Mouse (Mus musculus) neutrophil, adult 65 days (primary cell): ENCODE data around the gene Art4. TPM values are rescaled to one million over a fixed set of nuclear protein-coding genes. Genes with fewer than 3 reads are reported as not detected.

Source experiments
- total RNA-seq: library from RNA; stranded (reverse); gene quantifications from 2 replicates; pipeline ENCODE4 v1.2.4, GENCODE M21; 2023

Art4 gene
- total RNA-seq, result not detected in 2 replicates

DNA sequence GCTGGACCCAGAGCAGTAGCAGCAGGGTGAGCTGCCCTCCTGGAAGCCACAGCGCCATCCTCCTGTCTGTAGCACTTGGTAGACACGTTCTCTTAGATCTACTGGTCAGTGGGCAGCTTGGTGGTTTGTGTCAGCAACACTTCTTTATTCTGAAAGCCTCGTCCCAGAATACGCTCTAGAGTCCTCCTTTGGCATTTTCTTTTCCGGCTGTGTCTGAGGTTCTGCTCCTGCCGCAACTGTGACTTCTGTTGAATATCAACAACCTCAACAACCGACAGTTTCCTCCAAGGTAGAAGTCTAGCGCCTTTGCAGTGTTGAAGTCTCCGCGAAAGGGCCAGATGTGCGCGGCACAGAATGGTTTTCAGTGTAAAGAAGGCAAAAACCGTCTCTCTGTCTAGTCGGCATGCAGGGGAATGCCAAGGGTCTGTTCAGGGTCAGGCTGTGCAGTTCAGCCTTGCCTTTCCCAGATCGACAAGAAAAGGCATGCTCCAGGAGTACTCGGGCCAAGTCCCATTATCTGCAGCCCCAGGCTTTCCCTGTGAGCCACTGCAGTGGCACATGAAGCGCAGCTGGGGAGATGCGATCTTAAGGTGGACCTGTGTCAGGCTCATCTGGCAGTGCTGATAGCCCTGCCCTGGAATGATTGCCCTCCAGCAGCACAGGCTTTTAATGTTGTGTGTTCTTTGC is at the start of gene Art4:
Art4 (minus strand) TSS at position 548 of the 687 bp plus-strand sequence.

DNA sequence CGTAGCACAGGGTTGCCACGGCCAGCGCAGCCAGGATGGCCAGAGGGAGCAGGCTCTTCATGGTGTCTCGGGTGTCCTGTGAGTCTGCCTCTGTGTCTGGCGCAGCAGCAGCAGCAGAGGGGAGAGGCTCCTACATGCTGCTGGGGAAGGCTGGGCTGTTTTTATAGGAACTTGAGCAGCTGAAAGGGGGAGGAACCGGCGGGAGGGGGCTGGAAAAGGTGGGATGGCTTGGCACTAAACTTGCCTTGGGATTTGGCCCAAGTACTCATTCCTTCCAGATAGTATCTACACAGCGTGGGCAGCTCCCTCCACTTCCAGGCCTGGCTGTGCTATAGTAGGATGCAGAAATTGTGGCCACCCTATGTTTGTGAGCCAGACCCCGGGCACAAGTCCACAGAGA is 18.1 kb upstream of the Art4 start, which contains the start of gene Mgp:
Mgp (minus strand) TSS at position 154 of the 400 bp plus-strand sequence.

DNA sequence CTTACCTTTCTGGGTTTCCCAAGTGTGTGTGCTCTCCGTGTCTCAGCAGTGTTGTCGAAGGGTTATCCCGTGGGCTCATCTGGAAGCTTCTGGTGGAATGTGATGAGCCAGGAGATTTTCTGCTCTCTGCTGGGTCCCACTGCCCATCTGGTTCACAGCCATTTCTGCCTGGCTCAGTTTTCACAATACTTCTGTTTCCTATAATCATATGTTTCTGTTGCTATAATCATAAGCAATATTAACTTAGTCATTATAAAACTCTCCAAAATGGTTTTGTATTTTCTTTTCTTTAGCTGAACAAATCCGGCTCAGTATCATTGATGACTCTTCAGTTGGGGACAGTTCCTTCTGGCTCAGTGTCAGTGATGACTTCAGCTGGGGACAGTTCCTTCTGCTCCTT is 22.2 kb downstream of the Art4 start, which contains the start of gene Smco3:
Smco3 (minus strand) TSS at position 101 of the 400 bp plus-strand sequence.

DNA sequence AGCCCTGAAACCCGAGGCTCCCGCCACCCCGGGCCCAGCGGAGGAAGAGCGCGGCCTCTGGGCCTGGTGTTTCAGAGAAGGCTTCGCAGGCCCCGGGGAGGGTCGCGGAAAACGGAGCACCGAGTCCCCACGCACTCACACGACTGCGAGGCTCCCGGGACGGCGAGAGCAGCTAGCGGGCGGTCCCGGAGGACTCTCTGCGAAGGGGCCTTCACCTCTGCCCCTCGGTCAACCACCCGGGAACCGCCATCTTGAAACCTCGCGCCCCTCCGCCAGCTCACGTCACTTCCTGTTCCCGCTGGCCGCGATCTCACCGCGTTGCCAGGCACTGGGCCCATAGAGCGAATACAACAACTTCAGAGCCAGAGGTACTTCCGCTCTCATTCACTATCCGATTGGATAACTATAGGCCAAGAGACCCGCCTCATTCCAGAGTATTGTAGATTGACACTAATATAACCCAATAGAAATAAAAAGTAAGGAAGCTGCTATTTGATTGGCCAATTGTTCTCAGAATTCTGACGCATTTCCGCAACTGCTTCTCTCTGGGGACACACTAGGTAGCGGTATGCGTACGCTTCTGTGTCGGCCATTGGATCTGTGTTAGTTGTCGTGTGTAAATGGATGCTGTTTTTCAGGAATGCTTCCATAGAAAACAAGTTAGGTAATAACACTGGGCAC is 29.5 kb downstream of the Art4 start, which contains the start of gene Wbp11:
Wbp11 (minus strand) TSS at position 353 of the 681 bp plus-strand sequence.

DNA sequence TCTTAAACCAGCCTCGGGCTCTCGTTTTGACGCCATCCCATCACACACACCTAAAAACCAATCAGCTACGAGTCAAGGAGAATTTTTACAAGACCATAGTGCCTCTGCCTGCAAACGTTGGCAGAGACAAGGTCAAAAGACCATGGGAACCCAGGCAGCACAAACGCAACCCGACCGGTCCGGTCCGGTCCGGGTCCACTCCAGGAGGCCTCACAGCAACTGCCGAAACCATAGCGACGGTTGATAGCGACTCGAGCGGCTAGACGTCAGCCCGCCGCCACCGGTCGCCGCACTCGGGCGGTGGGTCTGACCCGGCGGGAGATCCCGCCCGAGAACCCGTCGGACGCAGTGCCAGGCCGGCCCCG is 30.0 kb downstream of the Art4 start, which contains the start of gene BC049715:
BC049715 (plus strand) TSS at position 111 of the 365 bp plus-strand sequence.

DNA sequence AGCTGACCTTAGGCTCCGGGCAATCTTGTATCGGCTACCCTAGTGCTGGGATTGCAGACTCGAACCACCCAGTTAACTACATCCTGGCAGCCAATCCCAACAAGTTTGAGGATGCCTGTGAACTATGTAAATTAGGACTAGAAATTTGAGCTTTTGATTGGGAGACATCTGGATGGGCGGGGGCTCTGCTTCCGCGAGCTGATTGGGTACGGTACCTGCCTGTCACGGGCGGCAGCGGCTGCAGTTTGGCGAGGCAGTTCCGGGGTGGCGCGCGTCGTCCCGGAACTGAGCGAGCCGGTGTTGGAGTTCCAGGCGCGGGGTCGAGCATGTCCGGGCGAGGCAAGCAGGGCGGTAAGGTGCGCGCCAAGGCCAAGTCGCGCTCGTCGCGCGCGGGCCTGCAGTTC is 49.5 kb downstream of the Art4 start, which contains the start of gene H2afj:
H2afj (plus strand) TSS at position 231 of the 404 bp plus-strand sequence.

DNA sequence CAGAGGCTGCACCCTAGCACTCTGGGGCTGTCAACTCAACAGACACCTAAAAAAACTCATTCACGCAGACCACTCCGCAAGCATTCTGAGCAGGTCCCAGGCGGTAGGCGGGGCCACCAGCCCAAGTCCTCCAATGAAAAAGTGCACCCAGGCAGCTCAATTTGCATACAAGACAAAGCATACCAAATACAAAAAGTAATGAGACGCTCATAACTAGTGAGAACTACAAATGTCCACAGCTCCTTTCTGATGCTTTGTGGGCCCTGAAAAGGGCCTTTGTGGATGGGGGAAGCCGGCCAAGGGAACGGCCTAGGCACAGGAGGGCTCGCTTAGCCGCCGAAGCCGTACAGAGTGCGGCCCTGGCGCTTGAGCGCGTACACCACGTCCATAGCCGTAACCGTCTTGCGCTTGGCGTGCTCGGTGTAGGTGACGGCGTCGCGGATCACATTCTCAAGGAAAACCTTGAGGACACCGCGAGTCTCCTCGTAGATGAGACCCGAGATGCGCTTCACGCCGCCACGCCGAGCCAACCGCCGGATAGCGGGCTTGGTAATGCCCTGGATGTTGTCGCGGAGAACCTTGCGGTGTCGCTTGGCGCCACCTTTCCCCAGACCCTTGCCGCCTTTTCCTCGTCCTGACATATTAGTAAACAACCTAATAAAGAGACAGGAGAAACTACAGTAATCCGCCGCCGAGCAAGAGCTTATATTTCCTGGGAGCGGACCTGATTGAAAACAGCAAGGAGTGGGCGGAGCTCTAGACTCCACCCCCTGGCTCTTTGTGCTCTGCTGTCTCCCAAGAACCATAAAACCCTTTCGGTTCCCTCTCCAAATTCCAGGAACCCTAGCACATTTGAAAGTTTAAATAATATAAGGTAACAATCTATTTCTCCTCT is 53.5 kb downstream of the Art4 start, which contains the start of gene Hist4h4:
Hist4h4 (minus strand) TSS at position 677 of the 895 bp plus-strand sequence.

Other genes with a start within 250 kb of the Art4 start
- gene Plbd1, start 195.8 kb downstream of the Art4 start, total RNA-seq, result 563 and 660 TPM in 2 replicates
- 0.35 and 0.59 TPM in 2 replicates for gene Gucy2c, start 76.0 kb downstream of the Art4 start, total RNA-seq
- gene Hist4h4, start 53.3 kb downstream of the Art4 start, total RNA-seq, result 38.7 and 48.1 TPM in 2 replicates
- 82.0 and 84.1 TPM in 2 replicates for gene H2afj, start 49.5 kb downstream of the Art4 start, total RNA-seq
- 2.2 and 4.9 TPM in 2 replicates for gene BC049715, start 30.1 kb downstream of the Art4 start, total RNA-seq
- gene Wbp11, start 29.5 kb downstream of the Art4 start, total RNA-seq, result 115 and 147 TPM in 2 replicates
- not detected in 2 replicates for gene Smco3, start 22.3 kb downstream of the Art4 start, total RNA-seq
- not detected in 2 replicates for gene Mgp, start 18.1 kb upstream of the Art4 start, total RNA-seq
- gene Erp27, start 64.4 kb upstream of the Art4 start, total RNA-seq, result 2.9 and 6.6 TPM in 2 replicates
- 0.16 TPM in 1 of 2 replicates, not detected in the other for gene Pde6h, start 66.1 kb upstream of the Art4 start, total RNA-seq
- gene Arhgdib, start 84.2 kb upstream of the Art4 start, total RNA-seq, result 1,661 and 2,140 TPM in 2 replicates